Mouse (Mus musculus) bone marrow, adult 2 months (tissue): ENCODE results near the gene Col5a3. TPM values are rescaled to one million over a fixed set of nuclear protein-coding genes. Genes with fewer than 3 reads are reported as not detected.
A peak's percentile ranks its signal among the peaks of the same experiment; 100 is the strongest.

Experiments
- H3K27ac ChIP-seq: fragments of 200-500 bp; 2 replicates; pipeline ENCODE4 v1.5.1; 2012; ENCODE audit warnings: low read depth, mild to moderate bottlenecking, control low read depth, inconsistent platforms, low read length; ENCODE audit not compliant: control insufficient read depth, poor library complexity, insufficient read depth
- H3K4me1 ChIP-seq: fragments of 200-500 bp; 2 replicates; pipeline ENCODE4 v1.6.1; 2011; ENCODE audit warnings: low read length; ENCODE audit not compliant: control insufficient read depth, insufficient read depth
- H3K4me3 ChIP-seq: fragments of 200-500 bp; replicated peaks from 2 replicates; pipeline ENCODE3; 2011; ENCODE audit warnings: mild to moderate bottlenecking, low read depth, low read length, control low read depth; ENCODE audit not compliant: control insufficient read depth
- CTCF ChIP-seq: fragments of 200-500 bp; IDR thresholded peaks from 2 replicates; pipeline ENCODE4 v1.5.1; 2011; ENCODE audit warnings: low read length, control low read depth; ENCODE audit not compliant: control insufficient read depth, insufficient read depth
- POLR2A ChIP-seq: fragments of 200-500 bp; IDR thresholded peaks from 2 replicates; pipeline ENCODE4 v1.6.1; 2011; ENCODE audit warnings: low read depth, mild to moderate bottlenecking, control low read depth, low read length, borderline replicate concordance; ENCODE audit not compliant: control insufficient read depth
- WGBS: fragments of 180-500 bp; shearing (Covaris S2); methylation state at CpG from one replicate; pipeline ENCODE4 v1.1.7; 2018; 5-methylcytosine and 5-hydroxymethylcytosine counted together
- polyA plus RNA-seq: library from polyadenylated mRNA; stranded (reverse); fragments of >200 nt; gene quantifications from 2 replicates; pipeline ENCODE4 v1.2.4, GENCODE M21; 2011; ENCODE audit warnings: low replicate concordance; ENCODE audit not compliant: missing spikeins, insufficient read depth, insufficient read length

Col5a3 gene
- polyA plus RNA-seq, 1 experiment, result 15.3 TPM

DNA sequence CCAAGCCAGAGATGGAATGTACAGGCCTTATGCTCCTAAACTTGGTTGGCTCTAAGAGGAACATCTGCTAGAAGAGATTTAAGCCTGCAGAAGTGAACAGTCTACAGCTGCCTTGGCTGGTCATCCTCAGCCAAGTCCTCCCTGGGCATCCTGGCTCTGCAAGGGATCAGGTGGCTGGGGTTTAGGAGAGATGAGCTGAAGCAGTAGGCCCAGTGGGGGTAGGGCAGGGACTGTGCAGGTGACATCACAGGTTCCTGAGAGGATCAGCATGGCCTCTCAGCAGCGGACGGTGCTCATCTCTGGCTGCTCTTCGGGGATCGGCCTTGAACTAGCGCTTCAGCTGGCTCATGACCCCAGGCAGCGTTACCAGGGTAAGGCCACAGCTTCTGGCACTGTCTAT, 3.4 kb upstream of the Col5a3 start, which contains the start of gene Rdh8:
Gene Rdh8, plus strand, starts transcription at position 268 of the 400 bp plus-strand sequence.
- Histone ChIP-seq H3K4me1 (no peaks in the 10 kb centered on the region), H3K4me3 (no peak within 1 kb of the TSS), H3K27ac (no peak within 1 kb of the TSS)
- TF ChIP-seq CTCF, result no peak
- 81% methylated on average over 6 of the region's 6 CpGs for WGBS

DNA sequence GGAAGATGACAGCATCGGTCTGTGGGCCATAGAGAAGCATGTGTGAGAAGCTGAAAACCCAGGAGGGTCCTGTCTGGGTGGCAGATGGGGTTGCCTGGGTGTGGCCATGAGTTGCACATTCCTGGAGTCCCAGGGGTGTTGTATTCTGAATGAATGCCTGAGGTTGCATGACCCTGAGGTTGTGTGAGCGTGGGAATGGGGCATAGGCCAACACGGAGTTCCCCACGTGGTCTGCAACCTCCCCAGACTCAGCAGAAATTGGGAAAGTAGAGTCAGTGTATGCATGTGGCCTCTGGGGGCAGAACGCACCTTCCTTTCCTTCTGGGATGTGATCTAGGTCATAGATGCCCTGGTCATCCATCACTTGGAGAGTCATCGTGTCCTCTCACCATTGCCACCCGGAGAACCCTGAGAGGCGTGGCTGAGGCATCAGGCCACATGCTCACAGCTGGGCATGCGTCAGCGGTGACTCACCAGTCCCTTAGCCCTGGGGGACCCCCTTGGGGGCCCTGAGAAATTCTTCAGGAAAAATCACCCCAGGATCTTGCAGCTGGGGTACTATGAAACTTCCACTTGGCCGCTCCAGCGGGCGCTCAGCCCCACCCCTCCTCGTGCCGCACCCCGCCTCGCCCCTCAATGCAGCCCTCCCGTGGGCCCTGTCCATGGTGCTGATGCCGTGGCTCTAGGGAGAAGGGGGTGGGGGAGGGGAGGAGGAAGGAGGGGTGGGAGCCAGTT, 2.2 kb downstream of the Col5a3 start:
- H3K4me3 ChIP-seq, result no peak overlapping the region
- WGBS, result 14% methylated on average over 19 of the region's 19 CpGs
- no peak overlapping the region for H3K27ac ChIP-seq
- no peaks in the 10 kb centered on the region for H3K4me1 ChIP-seq
- no peak for TF ChIP-seq CTCF
- TF ChIP-seq POLR2A, result no peak

DNA sequence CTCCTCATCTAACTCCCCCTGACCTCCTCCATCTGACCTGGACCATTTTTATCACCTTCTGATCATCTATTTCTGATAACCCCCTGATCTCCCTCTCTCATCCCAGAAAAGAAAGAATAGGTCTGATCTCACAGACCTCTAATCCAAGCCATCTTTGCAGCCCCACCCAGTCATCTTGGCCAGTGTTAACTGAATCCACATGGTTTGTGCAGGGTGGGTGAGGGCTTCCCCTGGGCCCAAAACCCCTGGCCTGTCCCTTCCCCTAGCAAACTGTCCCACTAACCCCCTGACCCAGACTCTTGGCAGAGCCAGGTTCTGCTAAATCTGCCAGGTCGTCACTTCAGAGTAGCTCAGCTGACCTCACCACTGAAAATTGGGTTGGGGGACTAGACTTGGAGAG, 4.1 kb downstream of the Col5a3 start:
- H3K4me1 ChIP-seq, result no peaks in the 10 kb centered on the region
- H3K4me3 ChIP-seq, result no peak overlapping the region
- H3K27ac ChIP-seq, result no peak overlapping the region
- 65% methylated on average over 1 of the region's 1 CpGs for WGBS
- TF ChIP-seq CTCF, result no peak
- TF ChIP-seq POLR2A, result no peak

DNA sequence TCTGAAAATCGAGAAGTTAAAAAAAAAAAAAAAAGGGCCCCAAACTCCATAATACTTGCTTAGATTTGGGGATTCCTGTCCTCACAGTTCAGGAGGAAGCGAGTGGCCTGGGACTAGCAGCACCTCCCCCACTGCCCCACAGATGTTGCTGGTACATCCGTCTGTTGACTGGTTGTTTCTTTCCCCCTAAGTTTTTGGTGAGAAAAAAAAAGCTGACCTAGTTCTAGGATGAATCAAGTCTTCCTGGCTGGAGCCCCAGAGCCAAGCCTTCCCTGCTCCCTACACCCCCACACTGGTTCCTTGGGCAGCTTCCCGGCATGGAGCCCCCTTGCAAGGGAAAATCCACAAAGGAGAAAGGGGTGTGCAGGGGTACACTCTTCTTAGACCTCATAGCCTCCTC, 4.6 kb downstream of the Col5a3 start:
- WGBS, result 44% methylated on average over 4 of the region's 4 CpGs
- no peak for TF ChIP-seq POLR2A
- no peak for TF ChIP-seq CTCF
- Histone ChIP-seq H3K4me3 (no peak overlapping the region), H3K4me1 (no peaks in the 10 kb centered on the region), H3K27ac (no peak overlapping the region)

DNA sequence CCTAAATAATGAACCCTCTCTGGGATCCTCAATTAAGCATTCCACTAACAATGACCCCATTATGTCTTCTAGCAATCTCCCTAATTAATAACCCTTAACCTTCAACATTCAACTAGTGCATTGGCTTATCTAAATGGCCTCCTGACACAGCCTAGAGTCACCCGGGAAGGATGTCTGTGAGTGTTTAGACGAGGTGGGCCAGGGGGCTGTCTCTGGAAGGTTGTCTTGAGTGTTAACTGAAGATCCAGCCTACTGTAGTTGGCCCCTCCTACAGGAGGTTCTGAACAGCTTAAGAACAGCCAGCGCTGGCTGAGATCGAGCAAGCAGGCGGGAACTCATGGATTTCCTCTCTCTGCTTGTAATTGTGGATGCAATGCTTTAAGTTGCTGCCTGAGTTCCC, 9.2 kb downstream of the Col5a3 start:
- no peak overlapping the region for H3K4me3 ChIP-seq

DNA sequence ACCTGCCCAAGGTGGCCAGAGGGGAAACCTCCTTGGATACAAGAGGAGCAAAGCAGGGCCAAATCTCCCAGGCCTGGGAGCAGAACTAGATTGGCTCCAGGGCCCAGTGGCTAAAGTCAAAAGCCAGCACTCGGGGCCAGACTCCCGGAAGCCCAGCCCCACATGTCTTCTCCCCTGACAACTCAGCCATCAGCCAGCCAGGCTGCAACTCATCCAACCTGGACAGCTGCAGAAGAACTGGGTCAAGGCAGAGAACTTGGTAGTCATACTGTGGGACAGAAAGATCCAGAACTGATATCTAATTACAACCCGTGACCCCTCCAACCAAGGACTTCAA, 9.7 kb downstream of the Col5a3 start:
- H3K4me3 ChIP-seq, result no peak overlapping the region
- WGBS, result 79% methylated on average over 3 of the region's 3 CpGs
- no peaks in the 10 kb centered on the region for H3K4me1 ChIP-seq
- TF ChIP-seq CTCF (no peak), POLR2A (no peak)
- H3K27ac ChIP-seq, result no peak overlapping the region

More for the DNA sequence above, 9.2 kb downstream of the Col5a3 start:
- Histone ChIP-seq H3K27ac (no peak overlapping the region), H3K4me1 (no peaks in the 10 kb centered on the region)
- WGBS, result 50% methylated on average over 5 of the region's 5 CpGs
- TF ChIP-seq CTCF (no peak), POLR2A (no peak)

DNA sequence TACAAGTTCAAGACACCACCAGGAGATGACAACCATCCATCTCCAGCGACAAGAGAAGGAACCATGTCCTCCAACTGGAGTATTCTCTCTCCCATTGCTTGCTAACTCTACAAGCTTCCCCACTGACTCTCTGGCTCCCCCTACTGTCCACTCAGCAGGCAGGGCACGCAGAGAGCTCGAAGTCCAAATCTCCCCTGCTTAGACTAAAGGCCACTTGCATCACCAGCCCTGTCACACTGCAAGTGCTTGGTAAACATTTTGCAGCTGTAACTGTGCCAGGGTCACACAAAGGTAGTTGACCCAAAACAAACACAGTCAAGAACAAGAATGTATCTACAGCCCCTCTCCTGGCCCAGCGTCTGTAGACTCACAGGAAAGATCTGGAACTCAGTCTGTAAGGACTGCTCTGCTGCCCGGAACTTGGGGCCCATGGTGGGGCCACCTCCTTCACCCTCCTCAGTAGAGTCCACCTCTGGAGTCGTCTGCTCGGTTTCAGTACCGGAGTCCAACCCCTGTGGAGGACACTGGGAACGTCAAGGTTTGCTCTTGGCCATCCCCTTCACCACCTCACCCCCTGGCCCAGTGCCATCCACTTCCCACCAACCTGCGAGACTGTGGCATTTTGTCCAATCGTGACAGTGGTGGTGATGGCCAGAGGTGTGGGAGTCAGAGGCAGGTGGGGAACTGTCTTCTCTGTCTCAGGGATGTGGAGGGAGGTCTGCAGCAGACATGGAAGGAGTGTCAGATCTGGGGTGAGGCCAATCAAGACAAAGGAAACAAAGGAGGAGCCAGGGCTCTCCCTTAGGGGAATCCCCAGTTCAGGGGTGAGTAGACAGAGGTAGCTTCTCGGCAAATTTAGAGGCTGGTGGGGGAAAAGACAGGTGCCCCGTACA, 10.4 kb downstream of the Col5a3 start:
- Histone ChIP-seq H3K4me1 (no peaks in the 10 kb centered on the region), H3K27ac (no peak overlapping the region), H3K4me3 (no peak overlapping the region)
- 55% methylated on average over 13 of the region's 13 CpGs for WGBS
- TF ChIP-seq CTCF, result peak; percentile 84
- TF ChIP-seq POLR2A, result no peak

DNA sequence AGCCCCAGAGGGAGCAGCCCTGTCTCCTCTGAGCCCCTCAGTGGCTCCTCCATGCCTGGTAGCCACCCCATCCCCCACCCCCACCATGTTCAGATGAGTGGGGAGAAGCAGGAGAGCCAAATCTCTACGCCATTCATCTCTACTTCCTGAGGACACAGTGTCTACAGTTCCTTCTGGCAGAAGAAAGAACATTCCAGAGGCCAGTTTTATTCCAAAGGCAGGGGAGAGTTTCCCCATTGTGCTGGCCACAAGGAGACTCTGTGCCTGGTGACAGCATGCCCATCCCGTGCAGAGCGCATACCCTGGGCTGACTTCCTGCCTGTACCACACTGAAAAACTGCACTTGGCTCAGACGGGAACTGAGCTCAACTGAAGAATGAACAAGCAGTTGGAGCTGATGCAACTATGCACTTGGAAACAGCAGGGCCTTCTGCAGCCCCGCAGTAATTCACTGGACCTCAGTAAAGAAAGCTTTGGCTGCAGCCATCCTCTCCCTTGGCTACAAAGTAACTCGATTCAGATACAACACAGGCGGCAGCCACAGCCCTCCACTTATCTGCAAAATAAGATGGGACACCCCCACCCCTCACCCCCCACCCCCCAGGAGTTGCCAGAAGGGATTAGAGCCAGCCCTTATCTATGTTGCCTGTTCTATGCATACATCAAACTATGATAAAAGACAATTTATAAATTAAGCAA, 20.6 kb downstream of the Col5a3 start:
- 5% methylated on average over 7 of the region's 7 CpGs for WGBS
- TF ChIP-seq CTCF (no peak), POLR2A (no peak)
- H3K4me3 ChIP-seq, result no peak overlapping the region
- no peak overlapping the region for H3K27ac ChIP-seq
- peaks cover 1% of the 10 kb centered on the region; the same call in 1 of the 2 replicates for H3K4me1 ChIP-seq
